Mouse (Mus musculus) C2C12 (cell line): ENCODE measurements around the gene Susd4. TPM values are rescaled to one million over a fixed set of nuclear protein-coding genes. Genes with fewer than 3 reads are reported as not detected.

Source experiments
- H3K27me3 ChIP-seq: one replicate; pipeline ENCODE4 v1.6.1; 2011; ENCODE audit not compliant: control insufficient read depth, insufficient read depth, insufficient read length
- H3K36me3 ChIP-seq: one replicate; pipeline ENCODE4 v1.6.1; 2011; ENCODE audit not compliant: control insufficient read depth, insufficient read depth
- H3K4me3 ChIP-seq: one replicate; pipeline ENCODE4 v1.5.1; 2011; ENCODE audit warnings: mild to moderate bottlenecking, control low read depth; ENCODE audit not compliant: poor library complexity, insufficient read depth, severe bottlenecking
- H3K79me2 ChIP-seq: one replicate; pipeline ENCODE4 v1.6.1; 2011; ENCODE audit not compliant: control insufficient read depth, insufficient read depth
- H3K79me3 ChIP-seq: one replicate; pipeline ENCODE4 v1.6.1; 2011; ENCODE audit warnings: low read depth, control low read depth
- H3ac ChIP-seq: one replicate; pipeline ENCODE3; 2011; ENCODE audit warnings: low read depth; ENCODE audit not compliant: control insufficient read depth, insufficient read length
- CEBPB ChIP-seq: IDR thresholded peaks from one replicate; pipeline ENCODE4 v1.6.1; 2011; ENCODE audit warnings: low read depth, mild to moderate bottlenecking, control low read depth, moderate library complexity
- CTCF ChIP-seq: IDR thresholded peaks from one replicate; pipeline ENCODE4 v1.5.1; 2011; ENCODE audit not compliant: control insufficient read depth, insufficient read depth, insufficient read length
- FOSL1 ChIP-seq: IDR thresholded peaks from one replicate; pipeline ENCODE4 v1.8.0; 2011; ENCODE audit warnings: mild to moderate bottlenecking, low read length; ENCODE audit not compliant: poor library complexity, insufficient read depth, severe bottlenecking
- MAX ChIP-seq: IDR thresholded peaks from one replicate; pipeline ENCODE4 v1.6.1; 2011; ENCODE audit warnings: mild to moderate bottlenecking, control low read depth
- MYOD1 ChIP-seq: IDR thresholded peaks from one replicate; pipeline ENCODE4 v1.6.1; 2011; ENCODE audit warnings: low read depth; ENCODE audit not compliant: control insufficient read depth, insufficient read length
- MYOG ChIP-seq: IDR thresholded peaks from one replicate; pipeline ENCODE4 v1.6.1; 2011; ENCODE audit not compliant: control insufficient read depth, insufficient read length; ENCODE audit errors: extremely low read depth
- USF1 ChIP-seq: IDR thresholded peaks from one replicate; pipeline ENCODE4 v1.6.1; 2011; ENCODE audit warnings: low read depth, mild to moderate bottlenecking, control low read depth, moderate library complexity
- polyA plus RNA-seq: library from polyadenylated mRNA; unstranded; fragments of >200 nt; fragmentation: generic; extraction: Trizol; gene quantifications from one replicate; pipeline ENCODE4 v1.2.1, GENCODE M21; 2012; ENCODE audit warnings: missing spikeins

The Susd4 gene
- polyA plus RNA-seq, 1 experiment = 0.07 TPM

GRCm38 (mm10) chr1:182802891-182803290, 39.2 kb downstream of the Susd4 start:
- Histone ChIP-seq H3K27me3 (no peaks in the 10 kb centered on the region), H3K79me2 (no peaks in the 10 kb centered on the region), H3K36me3 (no peaks in the 10 kb centered on the region), H3ac (no peak overlapping the region), H3K79me3 (no peaks in the 10 kb centered on the region), H3K4me3 (no peak overlapping the region)
- TF ChIP-seq USF1 (no peak), MAX (no peak)

DNA sequence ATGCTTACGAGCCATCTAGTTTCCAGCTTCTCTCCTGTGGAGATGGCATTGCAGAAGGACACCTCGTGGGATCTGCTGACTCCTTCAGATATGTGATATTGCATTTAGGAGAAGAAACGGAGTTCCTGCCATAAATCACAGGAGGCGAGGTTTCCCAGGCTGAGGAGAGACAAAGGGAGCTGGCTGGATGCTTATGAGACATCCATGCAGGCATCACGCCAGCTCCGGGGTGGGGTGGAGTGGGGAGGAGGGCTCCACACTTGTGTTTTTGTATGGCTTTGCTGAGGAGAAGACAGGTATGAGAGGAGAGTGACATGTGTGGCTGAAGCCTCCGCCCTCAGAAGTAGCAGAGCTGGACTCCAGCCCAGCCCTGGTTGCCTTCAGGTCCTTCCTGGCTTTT, 50.3 kb downstream of the Susd4 start:
- Histone ChIP-seq H3K79me2 (no peaks in the 10 kb centered on the region), H3K4me3 (no peak overlapping the region), H3K36me3 (no peaks in the 10 kb centered on the region), H3K79me3 (no peaks in the 10 kb centered on the region), H3ac (no peak overlapping the region), H3K27me3 (peaks cover 19% of the 10 kb centered on the region)
- TF ChIP-seq USF1 (no peak), CEBPB (no peak), MYOD1 (no peak), MAX (no peak), CTCF (no peak), MYOG (no peak), FOSL1 (no peak)

GRCm38 (mm10) chr1:182814566-182814965, 50.9 kb downstream of the Susd4 start:
- Histone ChIP-seq H3K27me3 (peaks cover 25% of the 10 kb centered on the region), H3K79me2 (no peaks in the 10 kb centered on the region), H3ac (no peak overlapping the region), H3K36me3 (no peaks in the 10 kb centered on the region), H3K79me3 (no peaks in the 10 kb centered on the region), H3K4me3 (no peak overlapping the region)
- TF ChIP-seq FOSL1 (no peak), MAX (no peak), MYOG (no peak), MYOD1 (no peak), USF1 (no peak), CEBPB (no peak), CTCF (no peak)

DNA sequence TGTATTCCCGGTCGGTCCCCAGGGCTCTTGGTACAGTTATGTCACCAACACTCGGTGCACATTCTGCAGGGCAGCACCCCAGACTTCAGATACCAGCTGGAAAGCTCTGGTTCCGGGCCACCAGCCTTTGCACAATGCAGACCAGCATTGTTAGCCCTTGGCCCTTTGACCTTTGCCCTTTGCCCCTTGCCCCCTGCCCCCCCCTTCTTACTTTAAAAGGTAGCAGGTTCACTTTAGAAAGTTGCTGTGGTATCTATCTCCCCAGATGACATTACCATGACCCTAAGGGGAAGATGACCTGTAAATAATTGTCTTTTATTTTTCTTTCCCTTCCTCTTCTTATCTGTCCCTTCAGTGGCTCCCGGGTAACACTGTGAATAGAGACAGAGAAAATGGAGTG, 53.4 kb downstream of the Susd4 start:
- Histone ChIP-seq H3K4me3 (no peak overlapping the region), H3K79me2 (no peaks in the 10 kb centered on the region), H3K27me3 (peaks cover 28% of the 10 kb centered on the region), H3K79me3 (no peaks in the 10 kb centered on the region), H3ac (no peak overlapping the region), H3K36me3 (no peaks in the 10 kb centered on the region)
- no peak for TF ChIP-seq FOSL1
- TF ChIP-seq MAX = no peak
- TF ChIP-seq USF1 = no peak
- TF ChIP-seq MYOD1 = no peak
- TF ChIP-seq MYOG = no peak
- no peak for TF ChIP-seq CEBPB
- TF ChIP-seq CTCF = no peak

- TF ChIP-seq FOSL1 (no peak), CEBPB (no peak), USF1 (no peak), CTCF (no peak), MYOG (no peak), MAX (no peak), MYOD1 (no peak)
- peaks cover 33% of the 10 kb centered on the region for H3K27me3 ChIP-seq
- no peaks in the 10 kb centered on the region for H3K79me2 ChIP-seq
- H3K36me3 ChIP-seq = no peaks in the 10 kb centered on the region
- H3K79me3 ChIP-seq = no peaks in the 10 kb centered on the region
- no peak overlapping the region for H3ac ChIP-seq
- no peak overlapping the region for H3K4me3 ChIP-seq
Measured at GRCm38 (mm10) chr1:182817624-182818023, 54.0 kb downstream of the Susd4 start.

- no peak overlapping the region for H3ac ChIP-seq
- H3K79me2 ChIP-seq = no peaks in the 10 kb centered on the region
- H3K79me3 ChIP-seq = no peaks in the 10 kb centered on the region
- no peak overlapping the region for H3K4me3 ChIP-seq
- H3K36me3 ChIP-seq = no peaks in the 10 kb centered on the region
- no peak for TF ChIP-seq MYOG
- no peak for TF ChIP-seq FOSL1
- no peak for TF ChIP-seq CTCF
- no peak for TF ChIP-seq CEBPB
- TF ChIP-seq MAX = no peak
- TF ChIP-seq USF1 = no peak
- H3K27me3 ChIP-seq = peaks cover 36% of the 10 kb centered on the region
Measured at GRCm38 (mm10) chr1:182818931-182819330, 55.3 kb downstream of the Susd4 start.
